Mouse (Mus musculus): ENCODE results near the gene Map6.

The Map6 gene

GRCm38 (mm10) chr7:99267251-99267896 lies at the start of gene Map6:
Gene Map6, plus strand, starts transcription at chr7:99267447.
- no peak for DNase-seq

GRCm38 (mm10) chr7:99224225-99224624 lies 43.0 kb upstream of the Map6 start:
- peak; percentile 54 for DNase-seq

- DNase-seq: peak; percentile 95
Observed at GRCm38 (mm10) chr7:99224648-99225190, 42.5 kb upstream of the Map6 start.

- DNase-seq: peak; percentile 75
Observed at GRCm38 (mm10) chr7:99225421-99225820, 41.8 kb upstream of the Map6 start.

GRCm38 (mm10) chr7:99226662-99227061 lies 40.6 kb upstream of the Map6 start:
- no peak for DNase-seq

- DNase-seq: no peak
Observed at GRCm38 (mm10) chr7:99227267-99227666, 40.0 kb upstream of the Map6 start.

GRCm38 (mm10) chr7:99228825-99229224 lies 38.4 kb upstream of the Map6 start:
- no peak for DNase-seq

- DNase-seq: peak; percentile 65
Observed at GRCm38 (mm10) chr7:99229411-99229810, 37.8 kb upstream of the Map6 start.

GRCm38 (mm10) chr7:99230061-99230747 lies 37.0 kb upstream of the Map6 start:
- peak; percentile 81 for DNase-seq

GRCm38 (mm10) chr7:99232571-99232970 lies 34.7 kb upstream of the Map6 start:
- DNase-seq: no peak

GRCm38 (mm10) chr7:99234916-99235315 lies 32.3 kb upstream of the Map6 start:
- DNase-seq: no peak

GRCm38 (mm10) chr7:99235657-99236056 lies 31.6 kb upstream of the Map6 start:
- DNase-seq: no peak

GRCm38 (mm10) chr7:99236888-99237660 lies 30.2 kb upstream of the Map6 start:
- DNase-seq: peak; percentile 63

- DNase-seq: no peak
Observed at GRCm38 (mm10) chr7:99238417-99238816, 28.8 kb upstream of the Map6 start, which contains the start of gene Mogat2. Gene Mogat2, minus strand, starts transcription at chr7:99238619.

GRCm38 (mm10) chr7:99242097-99242496 lies 25.1 kb upstream of the Map6 start:
- DNase-seq: no peak

GRCm38 (mm10) chr7:99248157-99248742 lies 19.0 kb upstream of the Map6 start:
- DNase-seq: no peak

- no peak for DNase-seq
Observed at GRCm38 (mm10) chr7:99248906-99249581, 18.2 kb upstream of the Map6 start.

- DNase-seq: peak; percentile 71
Observed at GRCm38 (mm10) chr7:99249582-99249911, 17.7 kb upstream of the Map6 start.

- DNase-seq: no peak
Observed at GRCm38 (mm10) chr7:99250386-99250785, 16.9 kb upstream of the Map6 start.

- no peak for DNase-seq
Observed at GRCm38 (mm10) chr7:99255006-99255405, 12.2 kb upstream of the Map6 start.

GRCm38 (mm10) chr7:99261900-99262299 lies 5.3 kb upstream of the Map6 start:
- no peak for DNase-seq

- no peak for DNase-seq
Observed at GRCm38 (mm10) chr7:99263509-99263908, 3.7 kb upstream of the Map6 start.

GRCm38 (mm10) chr7:99264597-99264996 lies 2.6 kb upstream of the Map6 start:
- DNase-seq: no peak
